Mouse (Mus musculus): ENCODE measurements at regions not wholly inside any gene's neighbourhood (a gene's known extent, or its start where the extent isn't known, plus 50 kb on each side); places are given as distances from the start of the nearest gene placed in this dataset.
A peak's percentile ranks its signal among the peaks of the same experiment; 100 is the strongest.

- Histone ChIP-seq H3K4me3 (ENCODE audit: low read depth, low read length) (no peak overlapping the region), H3K27ac (ENCODE audit: low read depth, low read length) (no peak overlapping the region), H3K36me3 (ENCODE audit: insufficient read depth) (no peaks in the 10 kb centered on the region), H3K9me3 (ENCODE audit: low read length) (no peaks in the 10 kb centered on the region), H3K9ac (no peak overlapping the region), H3K27me3 (ENCODE audit: insufficient read depth, low read length) (no peaks in the 10 kb centered on the region), H3K4me1 (ENCODE audit: insufficient read depth) (no peaks in the 10 kb centered on the region), H3K4me2 (ENCODE audit: low read depth) (no peak overlapping the region)
- ATAC-seq (no peak), DNase-seq (no peak)
- 49% methylated on average over 17 of the region's 17 CpGs for WGBS
- no peak for TF ChIP-seq CTCF (IDR thresholded peaks at IDR 0.05; ENCODE audit: low read depth)
Measured at GRCm38 (mm10) chr12:109949231-109949965, 329.5 kb upstream of the Dio3 start.

- Histone ChIP-seq H3K9ac (no peak overlapping the region), H3K4me2 (ENCODE audit: low read depth) (no peak overlapping the region), H3K27ac (ENCODE audit: low read depth, low read length) (no peak overlapping the region), H3K9me3 (ENCODE audit: low read length) (no peaks in the 10 kb centered on the region), H3K36me3 (ENCODE audit: insufficient read depth) (no peaks in the 10 kb centered on the region), H3K27me3 (ENCODE audit: insufficient read depth, low read length) (no peaks in the 10 kb centered on the region), H3K4me3 (ENCODE audit: low read depth, low read length) (no peak overlapping the region), H3K4me1 (ENCODE audit: insufficient read depth) (no peaks in the 10 kb centered on the region)
- TF ChIP-seq CTCF (IDR thresholded peaks at IDR 0.05; ENCODE audit: low read depth), result no peak
- 53% methylated on average over 6 of the region's 6 CpGs for WGBS
- DNase-seq (no peak), ATAC-seq (no peak)
Measured at GRCm38 (mm10) chr12:109950632-109951031, 328.2 kb upstream of the Dio3 start.

- 78% methylated on average over 12 of the region's 12 CpGs for WGBS
- H3K36me3 ChIP-seq (ENCODE audit: insufficient read depth), result no peaks in the 10 kb centered on the region
- DNase-seq (no peak), ATAC-seq (no peak)
- H3K4me2 ChIP-seq (ENCODE audit: low read depth), result no peak overlapping the region
- no peak for TF ChIP-seq CTCF (IDR thresholded peaks at IDR 0.05; ENCODE audit: low read depth)
- H3K9ac ChIP-seq, result no peak overlapping the region
- H3K4me1 ChIP-seq (ENCODE audit: insufficient read depth), result no peaks in the 10 kb centered on the region
- H3K27me3 ChIP-seq (ENCODE audit: insufficient read depth, low read length), result no peaks in the 10 kb centered on the region
- no peaks in the 10 kb centered on the region for H3K9me3 ChIP-seq (ENCODE audit: low read length)
- H3K4me3 ChIP-seq (ENCODE audit: low read depth, low read length), result no peak overlapping the region
- H3K27ac ChIP-seq (ENCODE audit: low read depth, low read length), result no peak overlapping the region
Measured at GRCm38 (mm10) chr12:109951473-109951872, 327.4 kb upstream of the Dio3 start.

- Histone ChIP-seq H3K4me3 (ENCODE audit: low read depth, low read length) (no peak overlapping the region), H3K9me3 (ENCODE audit: low read length) (no peaks in the 10 kb centered on the region), H3K36me3 (ENCODE audit: insufficient read depth) (no peaks in the 10 kb centered on the region), H3K4me2 (ENCODE audit: low read depth) (no peak overlapping the region), H3K9ac (no peak overlapping the region), H3K4me1 (ENCODE audit: insufficient read depth) (no peaks in the 10 kb centered on the region), H3K27ac (ENCODE audit: low read depth, low read length) (no peak overlapping the region), H3K27me3 (ENCODE audit: insufficient read depth, low read length) (no peaks in the 10 kb centered on the region)
- 76% methylated on average over 10 of the region's 10 CpGs for WGBS
- no peak for DNase-seq
- TF ChIP-seq CTCF (IDR thresholded peaks at IDR 0.05; ENCODE audit: low read depth), result no peak
- no peak for ATAC-seq
Measured at GRCm38 (mm10) chr12:109951884-109952456, 326.9 kb upstream of the Dio3 start.

GRCm38 (mm10) chr12:109952933-109953332 lies 325.9 kb upstream of the Dio3 start:
- Histone ChIP-seq H3K9me3 (ENCODE audit: low read length) (no peaks in the 10 kb centered on the region), H3K36me3 (ENCODE audit: insufficient read depth) (no peaks in the 10 kb centered on the region), H3K4me2 (ENCODE audit: low read depth) (no peak overlapping the region), H3K27ac (ENCODE audit: low read depth, low read length) (no peak overlapping the region), H3K27me3 (ENCODE audit: insufficient read depth, low read length) (no peaks in the 10 kb centered on the region), H3K9ac (no peak overlapping the region), H3K4me3 (ENCODE audit: low read depth, low read length) (no peak overlapping the region), H3K4me1 (ENCODE audit: insufficient read depth) (no peaks in the 10 kb centered on the region)
- ATAC-seq (no peak), DNase-seq (no peak)
- 69% methylated on average over 3 of the region's 3 CpGs for WGBS
- peak; percentile 25 for TF ChIP-seq CTCF (IDR thresholded peaks at IDR 0.05; ENCODE audit: low read depth)

- no peak overlapping the region for H3K4me3 ChIP-seq (ENCODE audit: low read depth, low read length)
- no peaks in the 10 kb centered on the region for H3K4me1 ChIP-seq (ENCODE audit: insufficient read depth)
- TF ChIP-seq CTCF (IDR thresholded peaks at IDR 0.05; ENCODE audit: low read depth), result no peak
- H3K9ac ChIP-seq, result no peak overlapping the region
- H3K27me3 ChIP-seq (ENCODE audit: insufficient read depth, low read length), result no peaks in the 10 kb centered on the region
- 35% methylated on average over 3 of the region's 3 CpGs for WGBS
- no peak overlapping the region for H3K4me2 ChIP-seq (ENCODE audit: low read depth)
- DNase-seq (no peak), ATAC-seq (no peak)
- H3K27ac ChIP-seq (ENCODE audit: low read depth, low read length), result no peak overlapping the region
- no peaks in the 10 kb centered on the region for H3K9me3 ChIP-seq (ENCODE audit: low read length)
- no peaks in the 10 kb centered on the region for H3K36me3 ChIP-seq (ENCODE audit: insufficient read depth)
Measured at GRCm38 (mm10) chr12:109957305-109957704, 321.6 kb upstream of the Dio3 start.

GRCm38 (mm10) chr12:109958357-109959085 lies 320.3 kb upstream of the Dio3 start:
- H3K9ac ChIP-seq, result no peak overlapping the region
- WGBS, result 42% methylated on average over 18 of the region's 18 CpGs
- no peak overlapping the region for H3K27ac ChIP-seq (ENCODE audit: low read depth, low read length)

More at GRCm38 (mm10) chr12:109958357-109959085, 320.3 kb upstream of the Dio3 start:
- DNase-seq (peak; percentile 68), ATAC-seq (peak; percentile 58)
- Histone ChIP-seq H3K9me3 (ENCODE audit: low read length) (no peaks in the 10 kb centered on the region), H3K4me1 (ENCODE audit: insufficient read depth) (no peaks in the 10 kb centered on the region), H3K27me3 (ENCODE audit: insufficient read depth, low read length) (no peaks in the 10 kb centered on the region), H3K36me3 (ENCODE audit: insufficient read depth) (no peaks in the 10 kb centered on the region), H3K4me3 (ENCODE audit: low read depth, low read length) (no peak overlapping the region), H3K4me2 (ENCODE audit: low read depth) (no peak overlapping the region)
- TF ChIP-seq CTCF (IDR thresholded peaks at IDR 0.05; ENCODE audit: low read depth), result peak; percentile 71
